Mouse (Mus musculus) megakaryocyte, embryonic 14.5 days (primary cell): ENCODE data around the gene Cacng1. TPM values are rescaled to one million over a fixed set of nuclear protein-coding genes. Genes with fewer than 3 reads are reported as not detected.
A peak's percentile ranks its signal among the peaks of the same experiment; 100 is the strongest.

Source experiments
- H3K27me3 ChIP-seq: replicated peaks from 2 replicates; pipeline ENCODE3; 2012; ENCODE audit warnings: inconsistent platforms
- H3K36me3 ChIP-seq: replicated peaks from 2 replicates; pipeline ENCODE3; 2012; ENCODE audit warnings: low read length, inconsistent platforms, mixed read lengths
- H3K4me1 ChIP-seq: 2 replicates; pipeline ENCODE4 v1.6.1; 2012; ENCODE audit warnings: inconsistent platforms
- H3K4me3 ChIP-seq: replicated peaks from 2 replicates; pipeline ENCODE3; 2012; ENCODE audit warnings: moderate library complexity, mild to moderate bottlenecking, inconsistent platforms
- H3K9me3 ChIP-seq: 2 replicates; pipeline ENCODE4 v1.6.1; 2012; ENCODE audit warnings: inconsistent platforms
- FLI1 ChIP-seq: IDR thresholded peaks from 2 replicates; pipeline ENCODE4 v1.6.1; 2012; ENCODE audit warnings: low read length, inconsistent platforms, mixed read lengths
- GATA1 ChIP-seq: IDR thresholded peaks from 3 replicates; pipeline ENCODE4 v1.6.1; 2012; ENCODE audit warnings: mixed read lengths, low read length, inconsistent platforms, borderline replicate concordance
- polyA plus RNA-seq: library from polyadenylated mRNA; stranded (reverse); fragments of >175 nt; gene quantifications from 2 replicates; pipeline ENCODE4 v1.2.3, GENCODE M21; 2012; ENCODE audit warnings: low replicate concordance; ENCODE audit not compliant: insufficient read depth

The Cacng1 gene
- polyA plus RNA-seq, 1 experiment, result not detected

DNA sequence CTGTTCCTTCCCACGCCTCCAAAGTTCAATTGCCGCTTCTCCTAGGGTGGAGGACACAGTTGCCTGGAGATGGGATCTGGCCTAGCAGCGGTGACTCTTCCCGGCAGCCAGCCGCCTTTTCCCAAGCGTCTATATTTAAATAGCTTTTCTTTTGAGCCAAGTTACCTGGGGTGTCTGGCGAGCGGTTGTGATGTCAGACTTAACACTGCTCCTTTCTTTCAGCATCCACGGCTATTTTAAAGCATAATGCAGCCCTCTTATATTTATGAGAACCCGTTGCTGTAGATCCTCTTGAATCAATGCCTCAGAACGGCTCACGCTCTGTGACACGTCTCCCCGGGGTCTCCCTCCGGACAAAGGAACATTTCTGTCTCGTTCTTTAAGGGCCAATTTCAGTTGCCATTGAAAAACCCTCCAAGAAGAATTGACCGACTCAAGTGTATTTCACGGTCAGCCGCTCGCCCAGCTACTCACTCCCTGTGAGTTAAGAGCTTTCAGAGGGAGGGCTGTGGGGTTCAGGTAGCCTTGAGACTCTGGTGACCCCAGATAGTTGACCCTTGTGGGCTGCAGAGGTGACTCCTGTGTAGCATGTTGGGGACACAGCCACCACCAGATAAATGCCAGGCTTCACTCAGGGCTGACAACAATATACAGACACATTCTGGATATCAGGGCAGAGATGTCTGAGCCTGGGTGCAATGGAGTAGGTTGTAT lies 8.3 kb downstream of the Cacng1 start:
- peaks cover 89% of the 10 kb centered on the region for H3K27me3 ChIP-seq
- no peak for TF ChIP-seq FLI1
- no peak for TF ChIP-seq GATA1
- H3K4me1 ChIP-seq, result peaks cover 22% of the 10 kb centered on the region
- no peaks in the 10 kb centered on the region for H3K36me3 ChIP-seq
- peaks cover 23% of the 10 kb centered on the region for H3K9me3 ChIP-seq
- no peak overlapping the region for H3K4me3 ChIP-seq

DNA sequence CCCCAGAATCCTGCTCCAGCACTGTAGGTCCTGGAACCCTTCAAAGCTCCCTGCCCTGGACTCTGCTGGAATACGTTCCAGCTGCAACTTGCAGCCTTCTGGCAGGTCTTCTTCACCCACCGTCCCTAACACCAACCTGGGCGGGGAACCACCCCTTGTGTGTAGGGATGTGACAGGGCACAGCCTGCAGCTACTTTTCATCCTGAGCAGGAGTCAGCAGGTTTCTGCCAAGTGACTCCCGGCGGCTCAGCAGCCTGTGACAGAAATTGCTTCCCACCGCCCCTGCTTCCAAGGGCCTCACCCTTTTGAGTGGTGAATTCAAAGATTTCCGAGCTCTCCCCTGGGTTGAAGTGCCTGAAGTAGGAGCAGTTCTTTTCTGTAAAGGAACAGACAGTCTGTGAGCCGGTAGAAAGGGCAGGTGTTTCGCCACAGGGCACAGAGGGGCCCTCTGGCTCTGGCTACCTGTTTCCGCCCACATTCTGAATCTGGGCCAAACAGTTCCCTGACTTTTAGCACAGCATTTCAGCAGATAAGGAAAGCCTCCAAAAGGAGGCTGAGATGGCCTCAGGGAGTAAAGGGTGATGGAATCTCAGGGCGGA lies 10.7 kb downstream of the Cacng1 start:
- peaks cover 92% of the 10 kb centered on the region for H3K27me3 ChIP-seq
- no peak for TF ChIP-seq FLI1
- no peak for TF ChIP-seq GATA1

DNA sequence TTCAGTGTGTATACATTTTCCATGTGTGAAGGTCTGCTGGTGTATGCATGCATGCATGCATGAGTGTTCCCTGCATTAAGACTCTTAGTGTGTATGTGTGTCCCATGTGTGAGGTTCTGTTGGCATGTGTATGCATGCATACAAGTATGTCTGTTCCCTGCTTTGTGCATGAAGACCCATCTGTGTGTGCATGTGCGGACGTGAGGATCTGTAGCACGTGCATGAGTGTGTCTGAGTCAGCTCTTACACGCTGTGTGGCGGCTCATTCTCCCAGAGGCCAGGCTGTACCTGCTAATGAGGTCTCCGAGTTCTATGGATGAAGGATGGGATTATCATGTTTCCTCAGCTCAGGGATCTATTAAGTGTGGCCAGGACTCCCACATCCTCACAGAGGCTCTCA lies 11.3 kb downstream of the Cacng1 start:
- peaks cover 19% of the 10 kb centered on the region for H3K4me1 ChIP-seq
- no peak for TF ChIP-seq GATA1
- TF ChIP-seq FLI1, result no peak
- H3K27me3 ChIP-seq, result peaks cover 92% of the 10 kb centered on the region
- H3K4me3 ChIP-seq, result no peak overlapping the region
- H3K36me3 ChIP-seq, result no peaks in the 10 kb centered on the region
- peaks cover 39% of the 10 kb centered on the region for H3K9me3 ChIP-seq

More for the DNA sequence above, 10.7 kb downstream of the Cacng1 start:
- Histone ChIP-seq H3K4me1 (peaks cover 19% of the 10 kb centered on the region), H3K4me3 (no peak overlapping the region), H3K36me3 (no peaks in the 10 kb centered on the region), H3K9me3 (peaks cover 34% of the 10 kb centered on the region)

- peaks cover 39% of the 10 kb centered on the region for H3K9me3 ChIP-seq
- TF ChIP-seq GATA1, result no peak
- TF ChIP-seq FLI1, result no peak
- no peak overlapping the region for H3K4me3 ChIP-seq
- H3K4me1 ChIP-seq, result peaks cover 19% of the 10 kb centered on the region
- H3K27me3 ChIP-seq, result peaks cover 91% of the 10 kb centered on the region
- H3K36me3 ChIP-seq, result no peaks in the 10 kb centered on the region
These were observed 12.8 kb downstream of the Cacng1 start for GRCm38 (mm10) chr11:107703272-107704134.

DNA sequence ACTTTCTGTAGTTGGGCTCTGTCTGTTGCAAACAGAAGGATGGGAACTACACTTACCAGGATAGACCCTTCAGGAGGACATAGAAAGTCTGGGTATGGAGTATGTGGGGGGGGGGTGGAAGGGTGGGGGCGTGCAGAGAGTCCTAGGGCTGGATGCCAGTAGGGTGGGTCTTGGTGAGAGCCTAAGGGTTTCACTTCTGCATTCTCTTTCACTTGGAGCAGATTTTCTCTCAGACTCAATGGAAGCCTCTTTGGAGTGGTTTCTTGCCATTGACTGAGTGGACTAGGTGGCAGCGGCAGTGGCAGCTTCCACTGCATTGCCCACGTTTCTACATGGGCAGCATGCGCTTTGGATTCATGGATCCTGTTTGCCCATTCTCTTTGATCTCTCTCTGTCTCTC lies 16.4 kb downstream of the Cacng1 start:
- peaks cover 34% of the 10 kb centered on the region for H3K4me1 ChIP-seq
- TF ChIP-seq GATA1 (no peak), FLI1 (no peak)
- peaks cover 89% of the 10 kb centered on the region for H3K27me3 ChIP-seq
- H3K36me3 ChIP-seq, result peaks cover 16% of the 10 kb centered on the region
- peaks cover 58% of the 10 kb centered on the region for H3K9me3 ChIP-seq
- H3K4me3 ChIP-seq, result no peak overlapping the region

- no peak overlapping the region for H3K4me3 ChIP-seq
- H3K36me3 ChIP-seq, result peaks cover 54% of the 10 kb centered on the region
- H3K27me3 ChIP-seq, result peaks cover 34% of the 10 kb centered on the region
- H3K4me1 ChIP-seq, result peaks cover 50% of the 10 kb centered on the region
- no peak for TF ChIP-seq FLI1
- no peak for TF ChIP-seq GATA1
- peaks cover 60% of the 10 kb centered on the region for H3K9me3 ChIP-seq
These were observed 23.0 kb downstream of the Cacng1 start for GRCm38 (mm10) chr11:107693338-107693737.

DNA sequence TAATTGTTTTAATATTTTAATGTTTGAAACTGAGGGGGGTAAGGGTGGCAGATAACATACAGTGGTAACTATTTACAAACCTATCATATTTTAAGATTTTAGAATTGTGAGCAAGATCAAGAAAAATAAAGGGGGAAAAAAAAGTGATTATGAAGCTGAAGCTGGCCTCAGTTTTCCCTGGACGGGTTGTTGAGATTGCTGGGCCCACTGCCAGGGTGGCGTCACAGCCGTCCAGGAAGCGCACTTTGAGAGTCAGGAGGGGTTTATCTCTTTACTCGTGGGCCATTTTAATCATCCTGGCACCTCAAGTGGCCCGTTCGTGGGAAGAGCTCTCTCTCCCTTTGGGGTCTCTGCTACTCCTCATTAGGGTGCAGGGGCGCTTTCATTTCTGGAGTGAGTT lies 24.8 kb downstream of the Cacng1 start:
- Histone ChIP-seq H3K36me3 (peaks cover 65% of the 10 kb centered on the region), H3K4me3 (no peak overlapping the region), H3K4me1 (peaks cover 60% of the 10 kb centered on the region), H3K9me3 (peaks cover 50% of the 10 kb centered on the region), H3K27me3 (peaks cover 23% of the 10 kb centered on the region)
- no peak for TF ChIP-seq GATA1
- no peak for TF ChIP-seq FLI1

DNA sequence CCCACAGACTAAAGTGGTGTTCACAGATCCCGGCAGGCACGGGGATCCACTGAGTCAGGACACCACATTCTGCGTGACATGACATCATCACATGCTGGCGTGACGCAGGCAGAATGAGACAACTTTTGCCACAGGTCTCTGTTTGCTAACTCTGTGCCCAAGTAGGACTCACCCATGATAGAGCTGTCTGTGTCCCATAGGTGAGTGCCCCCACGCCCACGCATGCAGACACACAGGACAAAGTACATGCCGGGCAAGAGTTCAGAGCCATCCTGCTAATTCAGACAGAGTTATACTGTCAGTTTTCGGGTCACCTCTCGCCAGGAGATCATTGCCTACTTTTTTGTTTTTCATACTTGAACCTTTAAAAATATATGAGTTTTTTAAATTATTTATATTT lies 27.8 kb downstream of the Cacng1 start:
- peaks cover 4% of the 10 kb centered on the region for H3K27me3 ChIP-seq
- peaks cover 35% of the 10 kb centered on the region for H3K4me1 ChIP-seq
- H3K36me3 ChIP-seq, result peaks cover 79% of the 10 kb centered on the region
- H3K9me3 ChIP-seq, result peaks cover 38% of the 10 kb centered on the region
- TF ChIP-seq FLI1 (no peak), GATA1 (no peak)
- H3K4me3 ChIP-seq, result peak overlapping the region; percentile 64

DNA sequence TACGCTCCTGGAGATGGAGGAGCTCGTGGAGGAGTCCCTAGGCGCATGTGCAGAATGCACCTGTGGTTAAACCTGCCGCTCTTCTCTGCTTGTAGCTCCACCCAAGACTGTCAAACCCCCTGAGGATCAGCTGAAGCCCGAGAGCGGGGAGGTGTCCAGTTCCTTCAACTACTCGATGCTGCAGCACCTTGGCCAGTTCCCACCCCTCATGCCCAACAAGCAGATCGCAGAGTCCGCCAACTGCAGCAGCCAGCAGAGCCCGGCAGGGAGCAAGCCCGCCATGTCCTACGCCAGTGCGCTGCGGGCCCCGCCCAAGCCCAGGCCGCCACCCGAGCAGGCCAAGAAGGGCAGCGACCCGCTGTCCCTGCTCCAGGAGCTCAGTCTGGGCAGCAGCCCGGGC lies 30.0 kb downstream of the Cacng1 start:
- H3K9me3 ChIP-seq, result peaks cover 29% of the 10 kb centered on the region
- H3K36me3 ChIP-seq, result peaks cover 92% of the 10 kb centered on the region
- TF ChIP-seq FLI1 (no peak), GATA1 (no peak)
- H3K27me3 ChIP-seq, result peaks cover 2% of the 10 kb centered on the region
- peaks cover 36% of the 10 kb centered on the region for H3K4me1 ChIP-seq
- H3K4me3 ChIP-seq, result no peak overlapping the region
